Mouse (Mus musculus): ENCODE data around the gene Psmb11.

GRCm38 (mm10) chr14:54576241-54577088 is 44.8 kb upstream of the Psmb11 start:
- TF ChIP-seq CTCF (IDR thresholded peaks at IDR 0.05; ENCODE audit: low read depth) (no peak), EP300 (optimal IDR thresholded peaks at IDR 0.05) (no peak)

Data from stomach, postnatal 0 days (tissue).